Mouse (Mus musculus): ENCODE data around the gene Creb3l2. TPM values are rescaled to one million over a fixed set of nuclear protein-coding genes. Genes with fewer than 3 reads are reported as not detected.

Creb3l2 gene
- polyA plus RNA-seq, 1 experiment from 2014 or later = 3.6 TPM

GRCm38 (mm10) chr6:37421124-37421523 is 20.8 kb downstream of the Creb3l2 start:
- WGBS (ENCODE audit: insufficient replicate concordance) = 55% methylated on average over 6 of the region's 6 CpGs
- Histone ChIP-seq H3K27ac (ENCODE audit: low read length) (no peak overlapping the region), H3K4me3 (ENCODE audit: low read depth, low read length) (no peak overlapping the region), H3K9ac (ENCODE audit: low read depth, low read length) (no peak overlapping the region), H3K4me2 (ENCODE audit: low read depth, low read length) (no peak overlapping the region), H3K9me3 (replicated peaks; ENCODE audit: control insufficient read depth, low read length) (no peaks in the 10 kb centered on the region), H3K36me3 (ENCODE audit: control insufficient read depth, insufficient read depth) (no peaks in the 10 kb centered on the region), H3K4me1 (ENCODE audit: control insufficient read depth, low read depth, low read length) (no peaks in the 10 kb centered on the region; the same call in 1 of the 2 replicates), H3K27me3 (ENCODE audit: control insufficient read depth, insufficient read depth, low read depth, low read length) (no peaks in the 10 kb centered on the region)
- no peak for ATAC-seq (ENCODE audit: low read depth)

DNA sequence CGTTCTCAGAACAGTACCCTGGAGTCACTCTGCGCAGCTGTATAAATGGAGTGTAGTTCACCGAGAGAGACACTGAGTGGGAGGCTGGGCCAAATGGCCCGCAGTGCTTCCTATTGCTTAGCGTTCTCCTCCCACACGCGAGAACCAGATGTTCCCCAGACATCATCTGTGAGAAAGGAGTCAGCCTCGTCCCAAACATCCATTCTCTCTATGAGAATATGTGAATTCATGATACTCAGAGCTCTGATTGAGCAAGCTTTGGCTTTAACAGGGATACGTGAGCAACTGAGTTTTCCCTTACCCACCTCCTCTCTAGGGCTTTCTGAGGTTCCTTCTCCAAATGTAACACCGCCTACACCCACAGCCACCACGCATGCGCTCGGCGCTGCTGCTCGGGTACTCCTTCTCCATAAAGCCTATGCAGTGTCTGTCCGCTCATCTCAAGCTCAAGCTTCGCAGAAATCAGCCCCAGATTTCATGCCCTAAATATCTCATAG is 22.5 kb downstream of the Creb3l2 start:
- WGBS (ENCODE audit: insufficient replicate concordance) = 57% methylated on average over 17 of the region's 17 CpGs
- Histone ChIP-seq H3K4me1 (ENCODE audit: control insufficient read depth, low read depth, low read length) (no peaks in the 10 kb centered on the region; the same call in 1 of the 2 replicates), H3K36me3 (ENCODE audit: control insufficient read depth, insufficient read depth) (no peaks in the 10 kb centered on the region), H3K9ac (ENCODE audit: low read depth, low read length) (no peak overlapping the region), H3K9me3 (replicated peaks; ENCODE audit: control insufficient read depth, low read length) (no peaks in the 10 kb centered on the region), H3K27ac (ENCODE audit: low read length) (no peak overlapping the region), H3K4me2 (ENCODE audit: low read depth, low read length) (no peak overlapping the region), H3K27me3 (ENCODE audit: control insufficient read depth, insufficient read depth, low read depth, low read length) (no peaks in the 10 kb centered on the region), H3K4me3 (ENCODE audit: low read depth, low read length) (no peak overlapping the region)
- ATAC-seq (ENCODE audit: low read depth) = no peak

DNA sequence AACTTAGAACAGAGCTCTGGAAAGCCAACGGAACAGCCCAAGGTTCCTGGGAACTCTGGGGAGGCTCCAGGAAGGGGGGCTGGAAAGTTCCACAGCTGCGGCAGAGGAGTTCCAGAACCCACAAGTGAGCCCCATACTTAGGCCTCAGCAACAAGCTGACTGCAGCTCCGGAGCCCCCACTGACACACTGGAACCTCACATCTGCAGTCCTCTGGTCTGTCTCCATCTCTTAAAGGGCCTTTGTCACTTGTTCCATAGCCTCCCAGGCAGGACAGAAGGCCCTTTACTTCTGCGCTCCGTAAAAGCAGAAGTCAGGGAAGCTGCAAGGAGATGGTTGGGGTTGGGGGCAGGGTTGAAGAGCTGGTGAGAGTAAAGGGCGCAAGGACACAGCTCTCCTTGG is 23.0 kb downstream of the Creb3l2 start:
- Histone ChIP-seq H3K9me3 (replicated peaks; ENCODE audit: control insufficient read depth, low read length) (no peaks in the 10 kb centered on the region), H3K9ac (ENCODE audit: low read depth, low read length) (no peak overlapping the region), H3K27me3 (ENCODE audit: control insufficient read depth, insufficient read depth, low read depth, low read length) (no peaks in the 10 kb centered on the region), H3K36me3 (ENCODE audit: control insufficient read depth, insufficient read depth) (no peaks in the 10 kb centered on the region), H3K4me1 (ENCODE audit: control insufficient read depth, low read depth, low read length) (no peaks in the 10 kb centered on the region; the same call in 1 of the 2 replicates), H3K4me3 (ENCODE audit: low read depth, low read length) (no peak overlapping the region), H3K4me2 (ENCODE audit: low read depth, low read length) (no peak overlapping the region), H3K27ac (ENCODE audit: low read length) (0 out of 2 replicates have a peak overlapping the region, but pooled peaks have one; percentile 21)
- ATAC-seq (ENCODE audit: low read depth) = no peak
- 44% methylated on average over 6 of the region's 6 CpGs for WGBS (ENCODE audit: insufficient replicate concordance)

- no peaks in the 10 kb centered on the region for H3K36me3 ChIP-seq (ENCODE audit: control insufficient read depth, insufficient read depth)
- no peak overlapping the region for H3K4me3 ChIP-seq (ENCODE audit: low read depth, low read length)
- no peaks in the 10 kb centered on the region for H3K9me3 ChIP-seq (replicated peaks; ENCODE audit: control insufficient read depth, low read length)
- no peak overlapping the region for H3K9ac ChIP-seq (ENCODE audit: low read depth, low read length)
- no peak overlapping the region for H3K27ac ChIP-seq (ENCODE audit: low read length)
- no peak overlapping the region for H3K4me2 ChIP-seq (ENCODE audit: low read depth, low read length)
- 70% methylated on average over 4 of the region's 4 CpGs for WGBS (ENCODE audit: insufficient replicate concordance)
- no peak for ATAC-seq (ENCODE audit: low read depth)
- H3K27me3 ChIP-seq (ENCODE audit: control insufficient read depth, insufficient read depth, low read depth, low read length) = no peaks in the 10 kb centered on the region
- H3K4me1 ChIP-seq (ENCODE audit: control insufficient read depth, low read depth, low read length) = no peaks in the 10 kb centered on the region; the same call in 1 of the 2 replicates
Observed at GRCm38 (mm10) chr6:37416743-37417142, 25.2 kb downstream of the Creb3l2 start.

GRCm38 (mm10) chr6:37415505-37415904 is 26.4 kb downstream of the Creb3l2 start:
- ATAC-seq (ENCODE audit: low read depth) = no peak
- Histone ChIP-seq H3K27ac (ENCODE audit: low read length) (no peak overlapping the region), H3K4me2 (ENCODE audit: low read depth, low read length) (no peak overlapping the region), H3K27me3 (ENCODE audit: control insufficient read depth, insufficient read depth, low read depth, low read length) (no peaks in the 10 kb centered on the region), H3K36me3 (ENCODE audit: control insufficient read depth, insufficient read depth) (no peaks in the 10 kb centered on the region), H3K9me3 (replicated peaks; ENCODE audit: control insufficient read depth, low read length) (no peaks in the 10 kb centered on the region), H3K4me1 (ENCODE audit: control insufficient read depth, low read depth, low read length) (no peaks in the 10 kb centered on the region; the same call in 1 of the 2 replicates), H3K9ac (ENCODE audit: low read depth, low read length) (no peak overlapping the region), H3K4me3 (ENCODE audit: low read depth, low read length) (no peak overlapping the region)
- 66% methylated on average over 6 of the region's 6 CpGs for WGBS (ENCODE audit: insufficient replicate concordance)

GRCm38 (mm10) chr6:37415034-37415433 is 26.9 kb downstream of the Creb3l2 start:
- no peaks in the 10 kb centered on the region for H3K36me3 ChIP-seq (ENCODE audit: control insufficient read depth, insufficient read depth)
- ATAC-seq (ENCODE audit: low read depth) = no peak
- H3K27me3 ChIP-seq (ENCODE audit: control insufficient read depth, insufficient read depth, low read depth, low read length) = no peaks in the 10 kb centered on the region
- H3K4me1 ChIP-seq (ENCODE audit: control insufficient read depth, low read depth, low read length) = no peaks in the 10 kb centered on the region; the same call in 1 of the 2 replicates
- no peak overlapping the region for H3K4me2 ChIP-seq (ENCODE audit: low read depth, low read length)
- 75% methylated on average over 7 of the region's 7 CpGs for WGBS (ENCODE audit: insufficient replicate concordance)
- H3K9ac ChIP-seq (ENCODE audit: low read depth, low read length) = no peak overlapping the region
- H3K4me3 ChIP-seq (ENCODE audit: low read depth, low read length) = no peak overlapping the region
- no peak overlapping the region for H3K27ac ChIP-seq (ENCODE audit: low read length)
- no peaks in the 10 kb centered on the region for H3K9me3 ChIP-seq (replicated peaks; ENCODE audit: control insufficient read depth, low read length)

- H3K27me3 ChIP-seq (ENCODE audit: control insufficient read depth, insufficient read depth, low read depth, low read length) = no peaks in the 10 kb centered on the region
- H3K9ac ChIP-seq (ENCODE audit: low read depth, low read length) = no peak overlapping the region
- no peak overlapping the region for H3K4me3 ChIP-seq (ENCODE audit: low read depth, low read length)
- ATAC-seq (ENCODE audit: low read depth) = no peak
- WGBS (ENCODE audit: insufficient replicate concordance) = 82% methylated on average over 10 of the region's 10 CpGs
- no peaks in the 10 kb centered on the region for H3K9me3 ChIP-seq (replicated peaks; ENCODE audit: control insufficient read depth, low read length)
- H3K4me2 ChIP-seq (ENCODE audit: low read depth, low read length) = no peak overlapping the region
- no peak overlapping the region for H3K27ac ChIP-seq (ENCODE audit: low read length)
- no peaks in the 10 kb centered on the region; the same call in 1 of the 2 replicates for H3K4me1 ChIP-seq (ENCODE audit: control insufficient read depth, low read depth, low read length)
- H3K36me3 ChIP-seq (ENCODE audit: control insufficient read depth, insufficient read depth) = no peaks in the 10 kb centered on the region
Observed at GRCm38 (mm10) chr6:37414576-37414975, 27.4 kb downstream of the Creb3l2 start.

GRCm38 (mm10) chr6:37411696-37412095 is 30.2 kb downstream of the Creb3l2 start:
- no peak for ATAC-seq (ENCODE audit: low read depth)
- Histone ChIP-seq H3K36me3 (ENCODE audit: control insufficient read depth, insufficient read depth) (no peaks in the 10 kb centered on the region), H3K4me3 (ENCODE audit: low read depth, low read length) (no peak overlapping the region), H3K9ac (ENCODE audit: low read depth, low read length) (no peak overlapping the region), H3K27ac (ENCODE audit: low read length) (no peak overlapping the region), H3K4me2 (ENCODE audit: low read depth, low read length) (no peak overlapping the region), H3K9me3 (replicated peaks; ENCODE audit: control insufficient read depth, low read length) (no peaks in the 10 kb centered on the region), H3K27me3 (ENCODE audit: control insufficient read depth, insufficient read depth, low read depth, low read length) (no peaks in the 10 kb centered on the region), H3K4me1 (ENCODE audit: control insufficient read depth, low read depth, low read length) (no peaks in the 10 kb centered on the region)
- 67% methylated on average over 3 of the region's 3 CpGs for WGBS (ENCODE audit: insufficient replicate concordance)

GRCm38 (mm10) chr6:37409829-37410228 is 32.1 kb downstream of the Creb3l2 start:
- Histone ChIP-seq H3K36me3 (ENCODE audit: control insufficient read depth, insufficient read depth) (no peaks in the 10 kb centered on the region), H3K27ac (ENCODE audit: low read length) (no peak overlapping the region), H3K27me3 (ENCODE audit: control insufficient read depth, insufficient read depth, low read depth, low read length) (no peaks in the 10 kb centered on the region), H3K4me3 (ENCODE audit: low read depth, low read length) (no peak overlapping the region), H3K9ac (ENCODE audit: low read depth, low read length) (no peak overlapping the region), H3K9me3 (replicated peaks; ENCODE audit: control insufficient read depth, low read length) (no peaks in the 10 kb centered on the region), H3K4me2 (ENCODE audit: low read depth, low read length) (no peak overlapping the region), H3K4me1 (ENCODE audit: control insufficient read depth, low read depth, low read length) (no peaks in the 10 kb centered on the region)
- peak; percentile 39; the same call in 1 of the 2 replicates for ATAC-seq (ENCODE audit: low read depth)
- WGBS (ENCODE audit: insufficient replicate concordance) = 31% methylated on average over 2 of the region's 2 CpGs
